Mouse (Mus musculus) adrenal gland, adult 2 months (tissue): ENCODE results near the gene Lgr5. TPM values are rescaled to one million over a fixed set of nuclear protein-coding genes. Genes with fewer than 3 reads are reported as not detected.

Source experiments
- DNase-seq: peaks from one replicate; pipeline ENCODE4 v3.0.0; 2021
- long read RNA-seq: library from polyadenylated mRNA; stranded (forward); transcript quantifications from one replicate; pipeline ENCODE4 v2.0.0, GENCODE M21; 2021
- polyA plus RNA-seq: library from polyadenylated mRNA; depleted of rRNA; stranded (reverse); fragments of >200 nt; gene quantifications from 2 replicates; pipeline ENCODE4 v1.2.3, GENCODE M21; 2012; rRNA removed
- total RNA-seq, 2 experiments: library from RNA; stranded (reverse); gene quantifications; 2 replicates each; pipeline ENCODE4 v1.2.3; 2021

Gene Lgr5
- total RNA-seq (10 to 100 TPM; 19.5 to 25.9 TPM), polyA plus RNA-seq (42.4 and 45.0 TPM in 2 replicates)
- long read RNA-seq, full-length matches to known transcripts = 5 of 7 reads
- long read RNA-seq, partial matches to known transcripts = 2 of 7 reads
- long read RNA-seq, other reads (novel, unspliced or antisense) = 0 of 7 reads

GRCm38 (mm10) chr10:115587301-115587969, at the start of gene Lgr5:
Gene Lgr5 (minus strand): TSS chr10:115587780.
- peak; percentile 74 for DNase-seq

- DNase-seq = no peak
Observed at GRCm38 (mm10) chr10:115626678-115627077, 39.1 kb upstream of the Lgr5 start.

GRCm38 (mm10) chr10:115624957-115625356, 37.4 kb upstream of the Lgr5 start:
- no peak for DNase-seq

DNA sequence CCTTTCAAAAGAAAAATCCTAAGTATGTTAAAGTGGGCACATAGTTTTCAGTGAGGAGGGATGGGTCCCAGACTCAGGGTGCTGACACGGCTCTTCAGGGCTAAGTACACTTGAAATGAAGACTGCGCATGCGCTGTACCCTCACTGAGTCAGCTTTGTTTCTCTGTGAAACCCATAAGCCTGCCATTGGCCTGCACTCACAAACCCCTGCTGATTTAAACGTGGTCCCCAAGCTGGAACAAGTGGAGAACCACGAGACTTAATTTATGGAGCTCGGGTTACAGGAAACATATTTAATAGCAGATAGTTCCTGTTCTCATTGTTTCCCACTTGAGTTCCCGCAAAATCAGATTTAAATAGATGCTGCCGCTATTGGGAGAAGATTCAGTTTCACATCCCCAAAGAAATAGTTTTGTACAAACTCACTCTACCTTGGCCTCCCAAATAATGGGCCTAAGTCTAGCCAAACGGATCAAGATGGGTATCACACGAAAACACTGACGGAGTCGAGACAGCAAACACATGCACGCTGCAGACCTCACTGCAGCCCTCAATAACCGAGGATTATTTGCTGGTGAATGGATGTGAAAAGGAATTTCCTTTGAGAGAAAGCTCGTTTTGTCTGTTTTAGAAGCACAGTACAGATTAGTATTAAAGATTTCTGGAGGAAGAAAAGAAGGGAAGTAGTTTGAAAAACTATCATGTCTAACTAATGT, 36.5 kb upstream of the Lgr5 start:
- no peak for DNase-seq

- DNase-seq = no peak
Observed at GRCm38 (mm10) chr10:115623481-115623880, 35.9 kb upstream of the Lgr5 start.

- DNase-seq = no peak
Observed at GRCm38 (mm10) chr10:115618288-115618856, 30.8 kb upstream of the Lgr5 start.

DNA sequence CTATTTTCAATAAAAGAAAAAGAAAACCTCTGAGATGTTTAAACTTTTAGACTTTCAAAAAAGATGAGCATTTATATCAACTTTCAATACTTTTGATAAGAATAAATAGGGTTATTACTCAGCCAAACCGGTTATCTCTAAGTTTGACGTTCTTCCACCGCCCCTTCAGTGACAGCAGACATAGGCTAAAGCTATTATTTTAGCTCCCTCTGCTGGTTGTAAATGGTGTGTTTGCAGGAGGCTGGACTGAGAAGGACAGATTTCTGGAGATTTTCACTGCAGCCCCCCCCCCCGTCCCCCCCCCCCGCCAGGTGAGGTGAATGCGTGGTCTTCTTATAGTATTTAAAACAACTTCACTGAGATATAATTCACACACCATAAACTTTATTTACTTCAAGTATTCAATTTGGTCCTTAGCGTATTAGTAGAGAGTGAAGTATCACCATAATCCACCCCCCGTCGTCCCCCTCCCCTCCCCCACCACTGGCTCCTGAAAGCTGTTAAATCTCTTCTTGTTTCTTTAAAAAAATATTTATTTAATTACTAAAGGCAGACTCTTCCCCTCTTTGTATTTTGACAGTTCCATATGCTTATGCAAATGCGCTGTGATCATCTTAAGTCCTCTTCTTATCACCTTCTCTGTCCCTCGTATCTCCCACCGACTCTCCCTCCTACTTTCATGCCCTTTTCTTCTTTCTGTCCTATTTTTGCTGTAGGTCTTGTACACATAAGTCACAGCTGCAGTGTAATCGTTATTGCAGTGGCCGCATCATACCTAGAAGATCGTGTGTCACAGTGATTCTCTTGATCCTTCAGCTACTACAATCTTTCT, 30.1 kb upstream of the Lgr5 start:
- DNase-seq = peak; percentile 17

DNA sequence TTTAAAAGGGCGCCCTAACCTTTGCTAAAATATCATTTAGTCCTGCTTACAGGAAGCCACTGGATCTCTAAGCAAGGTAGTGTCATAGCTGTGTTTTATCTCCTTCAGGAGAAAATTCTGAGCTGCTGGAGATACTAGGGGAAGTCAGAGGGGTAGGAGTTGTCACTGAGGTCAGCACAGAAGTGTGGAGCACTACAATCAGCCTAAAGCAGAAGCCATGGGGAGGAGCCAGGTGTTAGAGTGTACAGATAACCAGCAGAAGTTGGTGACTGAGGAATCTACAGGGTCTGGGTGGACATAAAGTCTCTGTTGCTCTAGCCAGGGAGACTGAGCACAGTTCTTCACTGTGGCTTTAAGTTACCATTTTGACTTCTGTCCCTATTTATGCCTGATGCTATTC, 8.2 kb upstream of the Lgr5 start:
- no peak for DNase-seq

GRCm38 (mm10) chr10:115593651-115594050, 6.1 kb upstream of the Lgr5 start:
- no peak for DNase-seq

DNA sequence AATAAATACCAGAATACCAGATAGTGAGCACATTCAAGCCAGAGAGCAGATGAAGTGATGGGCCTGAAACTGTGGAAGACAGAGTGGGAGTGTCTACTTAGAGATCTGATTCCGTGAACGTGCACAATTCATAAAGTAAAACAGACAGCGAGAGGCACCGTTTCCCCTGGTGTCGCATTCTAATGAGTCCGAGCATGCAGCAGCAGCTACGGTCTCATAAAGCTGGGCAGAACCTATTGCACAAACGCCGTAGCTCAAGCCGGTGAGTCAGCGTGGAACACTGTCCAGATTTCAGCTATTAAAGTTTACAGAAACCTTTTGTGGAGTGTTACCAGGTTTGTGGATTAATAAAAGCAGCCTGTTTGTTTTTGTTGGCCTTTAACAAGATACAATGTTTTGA, 5.6 kb upstream of the Lgr5 start:
- no peak for DNase-seq

- DNase-seq = no peak
Observed at GRCm38 (mm10) chr10:115587979-115588378, 399 bp upstream of the Lgr5 start.

DNA sequence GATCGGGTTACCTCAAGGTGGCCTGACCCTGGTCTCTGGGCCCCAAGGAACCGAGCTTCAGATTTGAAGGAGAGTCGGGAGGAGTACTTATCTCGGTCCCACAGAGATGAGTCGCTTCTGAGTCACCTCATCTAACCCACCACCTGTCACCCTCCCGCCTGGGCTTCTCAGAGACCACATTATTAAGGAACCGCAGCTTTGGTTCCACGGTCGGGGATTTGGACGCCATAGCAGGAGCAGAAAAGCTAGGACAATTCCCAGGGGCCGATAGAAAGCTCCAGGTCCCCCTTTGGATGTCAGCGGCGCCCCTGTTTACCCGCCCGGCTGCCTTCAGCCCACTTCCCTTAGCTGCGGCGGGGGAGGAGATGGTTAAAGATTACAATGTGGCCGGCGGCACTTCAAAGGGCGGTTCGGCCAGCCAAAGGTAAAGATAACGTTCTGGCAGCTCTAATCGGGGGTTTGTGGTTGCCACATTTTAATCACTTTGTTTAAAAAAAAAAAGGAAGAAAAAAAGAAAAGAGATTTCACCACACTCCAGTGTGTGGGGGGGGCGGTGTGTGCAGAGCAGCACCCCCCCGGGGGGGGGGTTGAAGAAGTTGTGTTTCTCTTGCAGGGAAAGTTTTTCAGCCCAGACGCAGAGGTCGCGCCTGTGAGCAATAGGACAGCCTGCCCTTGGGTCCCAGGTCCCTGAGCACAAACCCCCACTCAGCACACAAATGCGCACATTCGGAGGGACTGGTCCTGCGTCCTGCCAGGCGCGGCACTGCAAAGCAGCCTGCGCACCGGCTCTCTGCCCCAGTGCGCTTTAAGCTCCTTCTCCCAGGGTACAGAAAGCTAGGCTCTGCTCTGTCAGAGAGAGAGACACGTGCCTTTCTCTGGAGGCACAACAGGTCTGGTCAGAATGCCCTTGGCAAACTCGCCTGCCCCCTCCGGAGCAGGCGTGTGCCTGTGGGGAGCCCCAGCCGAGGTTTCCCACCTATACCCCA, 1.0 kb downstream of the Lgr5 start:
- peak; percentile 48 for DNase-seq

GRCm38 (mm10) chr10:115585491-115586245, 1.9 kb downstream of the Lgr5 start:
- DNase-seq = no peak

- no peak for DNase-seq
Observed at GRCm38 (mm10) chr10:115584656-115585055, 2.9 kb downstream of the Lgr5 start.

DNA sequence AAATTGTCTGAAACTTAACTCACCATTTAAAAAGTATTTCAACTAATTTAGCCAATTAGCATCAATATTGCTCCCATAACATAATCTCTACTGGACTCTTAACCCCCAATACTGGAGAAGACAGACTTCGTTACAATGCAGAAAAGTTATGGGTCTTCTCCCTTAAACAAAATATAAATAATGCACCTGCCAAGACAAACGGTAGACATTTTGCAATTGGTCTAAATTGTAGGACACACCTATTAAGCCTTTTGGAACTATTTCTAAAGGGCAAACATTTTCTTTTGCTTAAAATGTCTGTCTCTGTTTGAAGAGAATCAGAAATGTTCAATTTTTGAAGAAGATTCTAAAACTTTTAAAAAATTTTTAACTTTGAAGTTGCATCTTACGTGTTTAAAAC, 4.5 kb downstream of the Lgr5 start:
- no peak for DNase-seq

- DNase-seq = no peak
Observed at GRCm38 (mm10) chr10:115581971-115582370, 5.6 kb downstream of the Lgr5 start.

- no peak for DNase-seq
Observed at GRCm38 (mm10) chr10:115579494-115579893, 8.1 kb downstream of the Lgr5 start.

DNA sequence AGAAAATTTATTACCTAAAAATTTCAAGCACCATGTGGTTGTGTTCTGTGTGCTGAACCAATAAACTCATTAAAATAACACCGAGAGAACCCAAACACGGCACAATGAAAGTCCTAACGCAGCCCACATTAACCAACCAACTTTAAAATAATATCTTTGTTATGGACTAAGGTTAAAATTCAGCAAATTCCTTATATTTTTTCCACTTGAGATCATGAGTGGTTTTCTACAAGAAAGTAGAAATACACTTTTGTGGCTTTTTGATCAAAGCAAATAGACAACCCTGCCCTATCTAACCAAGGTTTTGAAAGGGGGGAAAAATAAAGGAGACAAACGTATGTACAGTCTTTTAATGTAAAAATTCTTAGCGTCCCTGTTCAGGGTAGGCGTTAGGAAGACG, 8.5 kb downstream of the Lgr5 start:
- no peak for DNase-seq

GRCm38 (mm10) chr10:115571734-115572440, 15.7 kb downstream of the Lgr5 start:
- no peak for DNase-seq
